Mouse (Mus musculus) heart, adult 11 months (tissue): ENCODE data around the gene Dlg2.

Experiments used
- DNase-seq: peaks from one replicate; pipeline ENCODE4 v3.0.0; 2022

Dlg2 gene

GRCm38 (mm10) chr7:90540811-90541323 lies 64.4 kb downstream of the Dlg2 start:
- peak; percentile 89 for DNase-seq

DNA sequence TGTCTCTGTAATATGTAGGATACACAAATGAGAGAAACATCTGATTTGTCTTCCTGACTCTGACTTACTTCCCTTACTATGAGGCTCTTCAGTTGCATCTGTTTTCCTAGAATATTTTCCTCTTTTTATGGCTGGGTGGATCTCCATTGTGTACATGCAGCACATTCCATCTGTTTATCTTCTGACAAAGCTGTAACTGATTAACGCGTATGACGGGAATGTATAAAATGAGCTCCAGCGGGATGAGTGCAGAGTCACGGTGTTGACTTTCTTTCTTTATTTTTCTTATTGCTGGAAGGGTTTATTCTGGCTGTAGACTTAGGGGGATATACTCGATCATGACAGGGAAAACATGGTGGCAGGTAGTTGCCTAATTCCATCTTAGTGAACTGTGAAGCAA lies 76.9 kb downstream of the Dlg2 start:
- DNase-seq: no peak

DNA sequence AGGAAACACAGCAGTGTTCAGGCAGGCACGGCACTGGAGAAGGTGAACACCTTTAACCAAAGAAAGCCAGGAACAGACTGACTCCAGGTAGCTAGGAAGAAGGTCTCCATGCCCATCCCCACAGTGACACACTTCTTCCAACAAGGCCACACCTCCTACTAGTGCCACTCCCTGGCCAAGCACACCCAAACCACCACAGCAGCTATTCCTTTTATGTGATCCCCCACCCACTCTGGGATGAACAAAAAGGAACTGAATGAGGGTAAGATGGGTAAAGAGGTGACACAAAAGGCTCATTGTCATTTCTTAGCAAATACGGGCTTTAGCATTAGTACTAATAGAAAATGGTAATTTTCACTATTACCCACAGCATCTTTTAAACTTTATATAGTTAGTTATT lies 77.9 kb downstream of the Dlg2 start:
- DNase-seq: no peak

DNA sequence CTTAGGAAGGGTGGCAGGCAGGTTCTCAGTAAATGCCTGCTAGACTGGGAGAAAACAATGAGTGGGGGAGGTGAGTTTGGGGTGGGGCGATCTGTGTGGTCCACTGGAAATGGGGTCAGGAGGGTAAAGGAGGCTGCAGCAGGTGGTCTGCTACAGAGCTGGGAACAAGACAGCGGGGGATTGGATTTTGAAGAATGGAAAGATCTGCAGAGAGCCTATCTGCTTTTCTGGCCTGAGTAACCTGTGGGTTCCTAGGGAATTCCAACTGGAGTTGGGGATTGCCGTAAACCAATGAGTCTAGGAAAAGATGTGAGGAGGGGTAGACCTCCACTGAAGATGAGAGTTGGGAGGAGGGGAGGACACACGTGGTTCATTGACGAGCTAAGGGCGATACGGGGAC lies 92.7 kb downstream of the Dlg2 start:
- DNase-seq: peak; percentile 71

DNA sequence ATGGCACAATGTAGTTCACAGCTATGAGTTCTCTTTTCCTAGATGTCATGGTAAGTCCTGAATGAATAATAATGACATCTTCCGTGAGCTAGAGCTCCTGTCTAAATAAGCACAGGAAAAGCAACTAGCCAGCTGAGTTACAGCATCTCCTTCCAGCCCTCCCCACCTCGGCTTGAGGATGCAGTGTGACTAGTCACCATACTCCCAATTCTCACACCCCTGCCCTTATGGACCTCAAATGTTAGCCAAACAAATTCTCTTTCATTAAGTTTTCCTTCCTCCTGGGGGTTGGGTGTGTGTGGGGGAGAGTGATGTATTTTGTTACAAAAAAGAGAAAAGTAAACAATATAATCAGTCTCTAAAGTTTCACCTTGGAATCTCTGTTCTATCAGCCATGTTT lies 111.3 kb downstream of the Dlg2 start:
- no peak for DNase-seq

DNA sequence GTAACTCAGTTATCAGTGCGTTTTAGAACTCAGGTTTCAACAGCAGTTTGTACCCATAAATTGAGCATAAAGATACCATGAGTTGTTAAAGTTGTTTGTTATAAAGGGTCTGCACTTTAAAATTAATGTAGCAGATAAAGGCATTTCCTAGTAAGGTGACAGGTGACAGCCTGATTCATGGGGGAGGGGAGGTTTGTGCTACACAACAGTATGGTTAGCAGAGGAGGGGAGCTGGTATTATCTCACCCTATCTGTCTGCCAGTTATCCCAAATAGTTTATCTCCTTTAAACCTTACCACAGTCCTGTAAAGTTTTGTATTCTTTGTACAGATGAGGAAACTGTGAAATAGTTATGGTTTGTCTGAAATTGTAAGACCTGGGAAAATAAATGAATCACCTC lies 111.8 kb downstream of the Dlg2 start:
- DNase-seq: no peak

GRCm38 (mm10) chr7:90609764-90610163 lies 133.3 kb downstream of the Dlg2 start:
- DNase-seq: no peak

- no peak for DNase-seq
Measured at GRCm38 (mm10) chr7:90630546-90630945, 154.1 kb downstream of the Dlg2 start.

DNA sequence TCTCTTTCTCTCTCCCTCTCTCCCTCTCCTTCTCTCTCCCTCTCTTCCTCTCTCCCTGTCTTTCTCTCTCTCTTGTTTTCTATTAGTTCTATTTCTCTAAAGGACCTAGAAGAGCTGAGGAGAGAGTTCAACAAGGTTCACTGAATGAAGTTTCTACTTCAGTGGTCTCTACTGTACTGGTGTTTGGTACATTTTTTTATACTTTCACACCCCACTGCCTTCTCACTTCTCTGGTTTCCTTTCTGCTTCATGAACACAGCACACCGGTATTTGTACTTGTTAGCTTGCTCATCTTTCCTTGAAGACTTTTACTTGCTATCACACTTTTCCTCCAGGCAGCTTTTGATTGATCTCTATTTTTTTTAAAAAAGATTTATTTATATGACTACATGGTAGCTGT lies 173.0 kb downstream of the Dlg2 start:
- DNase-seq: no peak

DNA sequence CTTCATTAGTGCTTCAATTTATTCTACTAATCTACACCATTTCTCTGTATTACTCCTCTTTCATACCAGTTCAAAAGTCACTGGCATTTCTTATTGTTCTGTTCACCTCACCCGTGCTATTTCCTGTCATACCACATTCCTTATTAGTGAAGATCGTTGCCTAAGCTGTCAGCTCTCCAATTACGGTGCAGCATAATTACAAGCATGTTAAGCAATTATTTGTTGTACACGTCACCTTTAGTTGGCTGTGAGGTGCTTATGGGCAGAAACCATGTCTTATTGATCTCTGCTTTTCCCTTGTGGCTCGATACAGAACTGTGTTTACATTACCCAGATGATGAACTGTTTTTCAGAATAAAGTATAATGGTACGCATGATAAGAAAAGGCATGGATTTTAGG lies 174.7 kb downstream of the Dlg2 start:
- no peak for DNase-seq

DNA sequence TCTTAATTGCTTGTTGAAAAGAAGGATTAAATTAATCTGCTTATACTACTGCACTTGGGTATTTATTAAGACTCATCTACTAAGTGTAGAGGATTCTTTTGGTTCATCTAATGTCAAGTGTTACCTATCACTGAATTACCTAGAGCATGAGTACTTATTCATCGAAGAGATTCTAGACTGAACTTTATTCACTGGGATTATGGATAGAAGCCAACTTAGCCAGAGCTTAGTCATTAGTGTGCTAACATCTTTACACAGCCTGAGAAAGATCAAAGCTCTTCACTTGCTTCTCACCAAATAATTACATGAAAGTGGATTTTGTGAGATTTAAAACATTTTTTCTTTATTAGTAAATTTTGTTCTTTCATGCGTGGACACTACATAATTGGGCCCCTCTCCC lies 175.1 kb downstream of the Dlg2 start:
- no peak for DNase-seq

- DNase-seq: no peak
Measured at GRCm38 (mm10) chr7:90658593-90658992, 182.1 kb downstream of the Dlg2 start.

- no peak for DNase-seq
Measured at GRCm38 (mm10) chr7:90694050-90694449, 217.6 kb downstream of the Dlg2 start.

- DNase-seq: no peak
Measured at GRCm38 (mm10) chr7:90696181-90696950, 219.9 kb downstream of the Dlg2 start.

DNA sequence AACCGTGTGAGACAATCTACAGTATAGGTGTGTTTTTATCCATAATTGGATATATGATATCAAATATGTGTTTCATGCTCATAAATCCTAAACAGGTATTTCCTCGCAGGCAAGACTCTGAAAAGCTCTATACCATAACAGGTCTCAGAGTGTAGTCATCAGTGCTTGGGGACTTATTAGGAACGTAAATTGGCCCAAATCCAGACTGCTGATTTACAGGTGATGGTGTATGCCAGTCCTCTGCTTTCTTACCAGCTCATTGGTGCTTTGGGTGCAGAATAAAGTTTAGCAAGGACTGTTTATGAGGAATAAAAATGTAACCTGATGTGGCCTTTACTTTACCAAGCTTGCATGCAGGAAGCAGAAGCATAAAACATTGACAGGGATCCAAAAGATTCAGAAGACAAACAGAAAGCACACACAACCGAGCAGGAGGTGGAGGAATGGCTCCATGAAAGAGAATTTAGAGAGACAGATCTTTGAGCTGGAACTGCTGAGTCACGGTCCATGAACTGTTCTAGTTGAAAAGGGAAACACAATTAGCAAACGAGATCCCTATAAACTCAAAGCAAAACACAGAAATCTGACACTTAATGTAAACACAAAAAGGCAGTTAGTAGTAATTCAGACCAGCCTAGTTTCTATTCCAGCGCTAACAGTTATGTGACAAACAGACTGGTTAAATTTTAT lies 226.8 kb downstream of the Dlg2 start:
- no peak for DNase-seq

- DNase-seq: no peak
Measured at GRCm38 (mm10) chr7:90703951-90704350, 227.5 kb downstream of the Dlg2 start.

DNA sequence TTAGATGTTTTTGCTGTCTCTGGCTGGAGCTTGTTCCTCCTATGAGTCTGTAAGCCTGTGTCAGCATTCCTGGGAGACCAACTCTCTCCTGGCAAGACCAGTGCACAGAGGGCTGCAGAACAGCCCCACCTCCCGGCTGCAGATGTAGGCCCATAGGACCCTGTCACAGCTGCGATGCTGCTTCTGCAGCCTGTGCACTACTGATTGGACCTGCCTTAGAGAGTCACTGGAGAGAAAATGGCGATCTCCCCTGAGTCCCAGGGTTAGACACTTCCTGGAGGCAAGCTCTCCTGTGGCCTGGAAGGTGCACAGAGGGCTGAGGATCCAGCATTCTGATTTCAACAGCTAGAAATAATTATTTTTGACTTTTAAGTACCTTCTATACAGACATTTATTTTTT lies 257.6 kb downstream of the Dlg2 start:
- DNase-seq: no peak

DNA sequence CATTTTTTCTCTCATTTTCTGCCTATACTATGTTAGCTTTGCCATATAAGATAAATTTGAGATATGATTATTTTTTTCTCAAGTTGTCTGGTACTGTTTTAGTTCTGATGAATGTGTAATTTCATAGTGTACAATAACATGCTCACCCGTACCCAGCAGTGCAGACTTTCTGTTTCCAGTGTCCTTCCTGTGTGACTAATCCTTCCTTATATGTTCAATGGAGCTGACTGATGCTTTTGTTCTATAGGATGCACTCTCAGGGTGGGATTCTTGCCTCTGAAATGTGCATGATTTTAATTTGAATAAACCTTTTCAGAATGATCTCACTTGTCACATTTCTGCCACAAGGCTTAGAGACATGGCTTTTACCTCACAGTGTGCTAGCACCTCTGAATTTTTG lies 259.9 kb downstream of the Dlg2 start:
- no peak for DNase-seq

- DNase-seq: no peak
Measured at GRCm38 (mm10) chr7:90748636-90749035, 272.2 kb downstream of the Dlg2 start.

GRCm38 (mm10) chr7:90787945-90788344 lies 311.5 kb downstream of the Dlg2 start:
- no peak for DNase-seq

DNA sequence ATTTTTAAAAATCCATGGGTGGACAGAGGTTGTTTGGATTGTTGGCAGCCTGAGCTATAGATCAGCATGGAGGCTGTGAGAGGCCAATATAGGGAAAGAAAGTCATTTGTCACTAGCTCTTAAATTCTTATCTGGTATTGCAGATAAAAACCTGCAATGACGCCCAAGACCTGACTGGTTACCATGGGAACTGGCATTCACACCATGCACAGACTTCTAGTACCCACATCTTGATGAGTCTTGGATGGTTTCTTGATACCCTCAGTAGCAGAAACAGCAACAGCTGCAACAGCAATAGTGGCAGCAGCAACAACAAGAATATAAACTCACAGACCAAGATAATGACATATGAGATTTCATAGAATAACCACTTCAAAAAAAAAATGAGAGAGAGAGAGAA lies 315.1 kb downstream of the Dlg2 start:
- no peak for DNase-seq

GRCm38 (mm10) chr7:90825640-90826039 lies 349.2 kb downstream of the Dlg2 start:
- peak; percentile 15 for DNase-seq

- DNase-seq: no peak
Measured at GRCm38 (mm10) chr7:90841276-90841675, 364.8 kb downstream of the Dlg2 start.
